Mouse (Mus musculus) stomach, embryonic 16.5 days (tissue): ENCODE data around the gene Acrbp. TPM values are rescaled to one million over a fixed set of nuclear protein-coding genes. Genes with fewer than 3 reads are reported as not detected.

Experiments
- ATAC-seq: fragments of 200-750 bp; cut with Nextera tagmentation; 2 replicates; pipeline ENCODE4 v1.8.0; 2017; ENCODE audit warnings: moderate number of reproducible peaks, moderate TSS enrichment; ENCODE audit not compliant: insufficient read depth, low FRiP score
- H3K27ac ChIP-seq: fragments of 300-500 bp; sonication (generic); 2 replicates; pipeline ENCODE4 v1.5.1; 2014; ENCODE audit warnings: low read length
- H3K27me3 ChIP-seq: fragments of 300-500 bp; sonication (generic); 2 replicates; pipeline ENCODE4 v1.6.1; 2014; ENCODE audit warnings: low read length, control low read depth, mixed read lengths; ENCODE audit not compliant: control insufficient read depth, insufficient read depth
- H3K36me3 ChIP-seq: fragments of 300-500 bp; sonication (generic); 2 replicates; pipeline ENCODE4 v1.6.1; 2014; ENCODE audit warnings: low read length; ENCODE audit not compliant: control insufficient read depth, insufficient read depth
- H3K4me1 ChIP-seq: fragments of 300-500 bp; sonication (generic); 2 replicates; pipeline ENCODE4 v1.6.1; 2014; ENCODE audit warnings: low read length, control low read depth, mixed read lengths; ENCODE audit not compliant: control insufficient read depth, insufficient read depth
- H3K4me2 ChIP-seq: fragments of 300-500 bp; sonication (generic); 2 replicates; pipeline ENCODE4 v1.6.1; 2014; ENCODE audit warnings: low read depth, low read length, mixed read lengths
- H3K4me3 ChIP-seq: fragments of 300-500 bp; sonication (generic); replicated peaks from 2 replicates; pipeline ENCODE4 v1.5.1; 2014; ENCODE audit warnings: mild to moderate bottlenecking, low read length
- H3K9ac ChIP-seq: fragments of 300-500 bp; sonication (generic); 2 replicates; pipeline ENCODE4 v1.6.1; 2014; ENCODE audit warnings: low read length
- H3K9me3 ChIP-seq: fragments of 300-500 bp; sonication (generic); replicated peaks from 2 replicates; pipeline ENCODE4 v1.6.1; 2016; ENCODE audit warnings: low read length, control low read depth; ENCODE audit not compliant: control insufficient read depth
- WGBS: fragments of 180-500 bp; shearing (Covaris S2); extraction: QIAGEN DNeasy Blood & Tissue Kit; methylation state at CpG from one replicate; pipeline ENCODE4 v1.1.7; 2014; 5-methylcytosine and 5-hydroxymethylcytosine counted together
- polyA plus RNA-seq: library from polyadenylated mRNA; unstranded; fragments of >200 nt; fragmentation: Nextera tagmentation; extraction: Ambion mirVana; gene quantifications from 2 replicates; pipeline ENCODE4 v1.2.1, GENCODE M21; 2015

The Acrbp gene
- polyA plus RNA-seq, 1 experiment from 2014 or later = 10.6 TPM

- Histone ChIP-seq H3K4me1 (peaks cover 40% of the 10 kb centered on the region), H3K27ac (peak overlapping the region; percentile 98), H3K27me3 (no peaks in the 10 kb centered on the region), H3K4me2 (no peak overlapping the region), H3K9me3 (no peaks in the 10 kb centered on the region), H3K9ac (no peak overlapping the region), H3K36me3 (no peaks in the 10 kb centered on the region), H3K4me3 (no peak overlapping the region)
- 48% methylated on average over 3 of the region's 3 CpGs for WGBS
- no peak for ATAC-seq
These were observed 45.4 kb downstream of the Acrbp start for GRCm38 (mm10) chr6:125094843-125095242.

GRCm38 (mm10) chr6:125095391-125096278 lies 46.1 kb downstream of the Acrbp start, which contains the start of gene Chd4:
TSS of gene Chd4 (plus strand) at chr6:125095981.
- peak within 1 kb of the TSS; percentile 98 for H3K27ac ChIP-seq
- H3K4me1 ChIP-seq = peaks cover 36% of the 10 kb centered on the region
- 1% methylated on average over 43 of the region's 45 CpGs for WGBS
- H3K9me3 ChIP-seq = no peaks in the 10 kb centered on the region
- peak; percentile 83 for ATAC-seq
- peak within 1 kb of the TSS; percentile 96 for H3K4me3 ChIP-seq
- H3K27me3 ChIP-seq = no peaks in the 10 kb centered on the region
- peak within 1 kb of the TSS; percentile 95 for H3K9ac ChIP-seq
- H3K36me3 ChIP-seq = peaks cover 7% of the 10 kb centered on the region; the same call in 1 of the 2 replicates
- peak within 1 kb of the TSS; percentile 96 for H3K4me2 ChIP-seq

DNA sequence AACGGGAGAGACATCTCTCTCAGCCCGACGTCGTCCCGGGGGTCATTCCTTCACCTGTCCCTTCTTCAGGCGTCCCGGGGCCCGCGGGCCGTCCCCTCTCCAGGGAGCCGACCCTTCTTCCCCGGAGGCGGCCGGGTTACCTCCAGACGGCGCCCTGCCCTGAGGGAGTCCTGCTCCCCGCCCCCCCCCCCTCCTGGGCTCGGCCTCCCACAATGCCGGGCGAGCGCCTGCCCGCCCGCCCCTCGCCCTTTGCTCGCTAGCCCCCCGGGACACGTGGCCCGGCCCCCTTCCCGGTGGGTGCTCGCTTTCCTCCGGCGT lies 46.7 kb downstream of the Acrbp start:
- H3K9me3 ChIP-seq = no peaks in the 10 kb centered on the region
- H3K27ac ChIP-seq = peak overlapping the region; percentile 98
- H3K36me3 ChIP-seq = peaks cover 12% of the 10 kb centered on the region; the same call in 1 of the 2 replicates
- H3K9ac ChIP-seq = peak overlapping the region; percentile 95
- peak overlapping the region; percentile 96 for H3K4me3 ChIP-seq
- ATAC-seq = no peak
- H3K4me1 ChIP-seq = peaks cover 34% of the 10 kb centered on the region
- WGBS = under 1% methylated on average over 17 of the region's 32 CpGs
- H3K4me2 ChIP-seq = peak overlapping the region; percentile 96
- H3K27me3 ChIP-seq = no peaks in the 10 kb centered on the region

- peak; percentile 65 for ATAC-seq
- peaks cover 17% of the 10 kb centered on the region; the same call in 1 of the 2 replicates for H3K36me3 ChIP-seq
- H3K27ac ChIP-seq = peak overlapping the region; percentile 98
- H3K4me3 ChIP-seq = peak overlapping the region; percentile 96
- WGBS = under 1% methylated on average over 43 of the region's 44 CpGs
- H3K4me2 ChIP-seq = peak overlapping the region; percentile 96
- no peaks in the 10 kb centered on the region for H3K9me3 ChIP-seq
- H3K27me3 ChIP-seq = no peaks in the 10 kb centered on the region
- H3K9ac ChIP-seq = peak overlapping the region; percentile 95
- H3K4me1 ChIP-seq = peaks cover 34% of the 10 kb centered on the region
These were observed 47.3 kb downstream of the Acrbp start for GRCm38 (mm10) chr6:125096597-125097345.

- no peaks in the 10 kb centered on the region for H3K9me3 ChIP-seq
- peak overlapping the region; percentile 96 for H3K4me3 ChIP-seq
- H3K36me3 ChIP-seq = peaks cover 22% of the 10 kb centered on the region
- WGBS = 1% methylated on average over 12 of the region's 12 CpGs
- H3K27ac ChIP-seq = peak overlapping the region; percentile 98
- peaks cover 34% of the 10 kb centered on the region for H3K4me1 ChIP-seq
- no peaks in the 10 kb centered on the region for H3K27me3 ChIP-seq
- peak; percentile 8; the same call in 1 of the 2 replicates for ATAC-seq
- peak overlapping the region; percentile 96 for H3K4me2 ChIP-seq
- H3K9ac ChIP-seq = peak overlapping the region; percentile 95
These were observed 47.8 kb downstream of the Acrbp start for GRCm38 (mm10) chr6:125097346-125097689.

GRCm38 (mm10) chr6:125097951-125098350 lies 48.5 kb downstream of the Acrbp start:
- Histone ChIP-seq H3K27me3 (no peaks in the 10 kb centered on the region), H3K27ac (no peak overlapping the region), H3K4me1 (peaks cover 34% of the 10 kb centered on the region), H3K9ac (peak overlapping the region; percentile 95), H3K4me2 (peak overlapping the region; percentile 96), H3K36me3 (peaks cover 29% of the 10 kb centered on the region), H3K9me3 (no peaks in the 10 kb centered on the region), H3K4me3 (peak overlapping the region; percentile 96)
- no peak for ATAC-seq
- 45% methylated on average over 8 of the region's 8 CpGs for WGBS

DNA sequence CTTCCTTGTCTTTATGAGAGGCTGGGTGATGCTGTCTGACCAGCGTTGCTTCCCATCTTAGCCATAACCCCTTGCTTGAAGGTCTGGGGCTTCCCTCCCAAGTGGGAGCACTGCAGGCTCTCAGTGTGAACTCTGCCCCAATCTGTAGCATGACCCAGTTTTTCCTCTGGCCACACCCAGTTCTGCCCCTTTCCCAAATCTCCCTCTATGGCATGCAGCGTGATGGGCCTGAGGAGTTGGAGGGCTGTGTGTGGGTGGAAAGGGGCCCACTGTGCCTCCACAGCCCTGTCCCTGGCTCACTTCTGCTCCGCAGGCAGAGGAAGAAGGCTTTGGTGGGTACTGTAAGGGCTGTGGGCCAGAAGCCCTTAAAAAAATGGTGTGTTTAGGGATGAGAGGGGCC lies 49.0 kb downstream of the Acrbp start:
- H3K27me3 ChIP-seq = no peaks in the 10 kb centered on the region
- peaks cover 29% of the 10 kb centered on the region for H3K36me3 ChIP-seq
- WGBS = 50% methylated on average over 3 of the region's 3 CpGs
- peak overlapping the region; percentile 95 for H3K9ac ChIP-seq
- H3K27ac ChIP-seq = no peak overlapping the region
- H3K9me3 ChIP-seq = no peaks in the 10 kb centered on the region
- peak overlapping the region; percentile 96 for H3K4me3 ChIP-seq
- H3K4me2 ChIP-seq = peak overlapping the region; percentile 96
- H3K4me1 ChIP-seq = peaks cover 34% of the 10 kb centered on the region
- ATAC-seq = no peak

- H3K9me3 ChIP-seq = no peaks in the 10 kb centered on the region
- ATAC-seq = no peak
- H3K4me2 ChIP-seq = peak overlapping the region; percentile 96
- WGBS = 38% methylated on average over 5 of the region's 5 CpGs
- H3K4me1 ChIP-seq = peaks cover 34% of the 10 kb centered on the region
- H3K27me3 ChIP-seq = no peaks in the 10 kb centered on the region
- H3K27ac ChIP-seq = peak overlapping the region; percentile 14; the same call in 1 of the 2 replicates
- peak overlapping the region; percentile 95 for H3K9ac ChIP-seq
- peak overlapping the region; percentile 96 for H3K4me3 ChIP-seq
- peaks cover 31% of the 10 kb centered on the region for H3K36me3 ChIP-seq
These were observed 50.0 kb downstream of the Acrbp start for GRCm38 (mm10) chr6:125099421-125099971.
